7 mouse cellular contexts compared by ENCODE assay signal in genomic region chr2:165287202-165287984, GRCm38 (mm10). TPM values are rescaled to one million over a fixed set of nuclear protein-coding genes. Genes with fewer than 3 reads are reported as not detected.
DNase-seq lines count a peak whose midpoint lies in the region; ATAC-seq and TF ChIP-seq lines count a peak whose summit lies in the region.

Gene Slc35c2 (minus strand): TSS chr2:165287869.

- H3K4me2 ChIP-seq in embryonic facial prominence, embryonic 11.5 days (ENCODE audit: low read depth, low read length), result peak within 1 kb of the TSS; percentile 91
- peak within 1 kb of the TSS; percentile 87 for H3K4me2 ChIP-seq in limb, embryonic 11.5 days (ENCODE audit: low read depth, severe bottlenecking)
- peak within 1 kb of the TSS; percentile 98 for H3K4me2 ChIP-seq in midbrain, embryonic 14.5 days (ENCODE audit: low read length)

- TF ChIP-seq CTCF in spleen, adult 2 months (IDR thresholded peaks at IDR 0.05; ENCODE audit: extremely low read depth, insufficient read depth, insufficient read length, insufficient replicate concordance), result no peak

- peak; percentile 93 for ATAC-seq in embryonic facial prominence, embryonic 11.5 days (replicated peaks; ENCODE audit: insufficient number of reproducible peaks, low FRiP score, low TSS enrichment, low read depth)
- peak; percentile 82 for ATAC-seq in limb, embryonic 11.5 days (ENCODE audit: insufficient number of reproducible peaks, low FRiP score, low TSS enrichment, low read depth)
- peak; percentile 90 for ATAC-seq in midbrain, embryonic 14.5 days (ENCODE audit: low FRiP score, low TSS enrichment)

- peaks cover 3% of the 10 kb centered on the region; the same call in 1 of the 2 replicates for H3K36me3 ChIP-seq in embryonic facial prominence, embryonic 11.5 days (replicated peaks; ENCODE audit: control insufficient read depth, insufficient read depth, low read depth, low read length)
- H3K36me3 ChIP-seq in limb, embryonic 11.5 days (ENCODE audit: control insufficient read depth, insufficient read depth, low read length), result peaks cover 3% of the 10 kb centered on the region; the same call in 1 of the 2 replicates
- peaks cover 38% of the 10 kb centered on the region for H3K36me3 ChIP-seq in midbrain, embryonic 14.5 days (ENCODE audit: control insufficient read depth, insufficient read depth, low read length)
- peaks cover 16% of the 10 kb centered on the region for H3K36me3 ChIP-seq in spleen, adult 2 months (ENCODE audit: control insufficient read depth, insufficient read depth, low read length)

- peaks cover 3% of the 10 kb centered on the region for H3K4me1 ChIP-seq in embryonic facial prominence, embryonic 11.5 days (ENCODE audit: control insufficient read depth, insufficient read depth, low read length)
- peaks cover 16% of the 10 kb centered on the region; the same call in 1 of the 2 replicates for H3K4me1 ChIP-seq in limb, embryonic 11.5 days (ENCODE audit: control insufficient read depth, insufficient read depth, low read length)
- peaks cover 16% of the 10 kb centered on the region for H3K4me1 ChIP-seq in midbrain, embryonic 14.5 days (ENCODE audit: control insufficient read depth, insufficient read depth, low read length)
- peaks cover 3% of the 10 kb centered on the region; the same call in 1 of the 2 replicates for H3K4me1 ChIP-seq in spleen, adult 2 months (ENCODE audit: control insufficient read depth, insufficient read depth, insufficient read length)

- H3K27ac ChIP-seq in embryonic facial prominence, embryonic 11.5 days (replicated peaks; ENCODE audit: low read depth, low read length), result no peak within 1 kb of the TSS
- H3K27ac ChIP-seq in limb, embryonic 11.5 days (replicated peaks; ENCODE audit: low read depth, low read length), result no peak within 1 kb of the TSS; the same call in 1 of the 2 replicates
- peak within 1 kb of the TSS; percentile 72 for H3K27ac ChIP-seq in midbrain, embryonic 14.5 days (replicated peaks; ENCODE audit: low read depth, low read length)
- peak within 1 kb of the TSS; percentile 82 for H3K27ac ChIP-seq in spleen, adult 2 months (ENCODE audit: insufficient read depth, low read length)

- DNase-seq in adrenal gland, postnatal 14 days, result peak; percentile 95
- DNase-seq in embryonic facial prominence, embryonic 11.5 days (ENCODE audit: low spot score), result peak; percentile 97
- peak; percentile 98 for DNase-seq in heart, adult 11 months
- DNase-seq in kidney, adult 18-20 months, result peak; percentile 95
- peak; percentile 95 for DNase-seq in limb, embryonic 11.5 days (ENCODE audit: low spot score)
- DNase-seq in midbrain, embryonic 14.5 days, result peak; percentile 97
- DNase-seq in spleen, adult 2 months (ENCODE audit: low read depth in 1 of 2, low spot score in 2 of 2), result peak; percentile 69 to 89

- no peaks in the 10 kb centered on the region for H3K9me3 ChIP-seq in embryonic facial prominence, embryonic 11.5 days (replicated peaks; ENCODE audit: control insufficient read depth, low read length)
- H3K9me3 ChIP-seq in limb, embryonic 11.5 days (ENCODE audit: control insufficient read depth, low read length), result no peaks in the 10 kb centered on the region
- no peaks in the 10 kb centered on the region for H3K9me3 ChIP-seq in midbrain, embryonic 14.5 days (ENCODE audit: control insufficient read depth, low read length)

- peak within 1 kb of the TSS; percentile 47 for H3K9ac ChIP-seq in embryonic facial prominence, embryonic 11.5 days (replicated peaks; ENCODE audit: low read length)
- peak within 1 kb of the TSS; percentile 72 for H3K9ac ChIP-seq in limb, embryonic 11.5 days (ENCODE audit: low read length)
- peak within 1 kb of the TSS; percentile 68 for H3K9ac ChIP-seq in midbrain, embryonic 14.5 days (replicated peaks; ENCODE audit: low read length)

- peak; percentile 29; the same call in 1 of the 2 replicates for TF ChIP-seq POLR2A in spleen, adult 2 months (IDR thresholded peaks at IDR 0.05; ENCODE audit: low read depth, low read length)

- H3K27me3 ChIP-seq in embryonic facial prominence, embryonic 11.5 days (ENCODE audit: control insufficient read depth, insufficient read depth, low read length), result no peaks in the 10 kb centered on the region
- H3K27me3 ChIP-seq in limb, embryonic 11.5 days (ENCODE audit: control insufficient read depth, insufficient read depth, low read length), result no peaks in the 10 kb centered on the region
- H3K27me3 ChIP-seq in midbrain, embryonic 14.5 days (ENCODE audit: control insufficient read depth, insufficient read depth, low read length), result no peaks in the 10 kb centered on the region
- H3K27me3 ChIP-seq in spleen, adult 2 months (ENCODE audit: control insufficient read depth, insufficient read depth, low read length), result no peaks in the 10 kb centered on the region

- peak within 1 kb of the TSS; percentile 48 for H3K4me3 ChIP-seq in embryonic facial prominence, embryonic 11.5 days (ENCODE audit: low read depth, low read length)
- H3K4me3 ChIP-seq in limb, embryonic 11.5 days (ENCODE audit: low read depth, low read length), result peak within 1 kb of the TSS; percentile 83
- peak within 1 kb of the TSS; percentile 71 for H3K4me3 ChIP-seq in midbrain, embryonic 14.5 days (replicated peaks; ENCODE audit: low read depth, low read length)
- H3K4me3 ChIP-seq in spleen, adult 2 months (ENCODE audit: extremely low read depth, insufficient read depth, insufficient read length), result peak within 1 kb of the TSS; percentile 81

- WGBS in embryonic facial prominence, embryonic 11.5 days, result under 1% methylated on average over 49 of the region's 49 CpGs
- WGBS in limb, embryonic 11.5 days, result under 1% methylated on average over 49 of the region's 49 CpGs
- WGBS in midbrain, embryonic 14.5 days, result 1% methylated on average over 49 of the region's 49 CpGs
- WGBS in spleen, adult 2 months, result under 1% methylated on average over 49 of the region's 49 CpGs

RNA-seq across cellular contexts. Expression of gene Slc35c2, which starts in this region (rescaled TPM):
- 32.8 and 36.4 TPM in 2 replicates for total RNA-seq in adrenal gland, postnatal 14 days (2021)
- 38.6 and 41.8 TPM in 2 replicates for polyA plus RNA-seq in embryonic facial prominence, embryonic 11.5 days (2014; fragmentation: Nextera tagmentation; extraction: Ambion mirVana)
- 41.5 and 41.9 TPM in 2 replicates for polyA plus RNA-seq in limb, embryonic 11.5 days (2014; fragmentation: Nextera tagmentation; extraction: Ambion mirVana)
- polyA plus RNA-seq in midbrain, embryonic 14.5 days (2014; fragmentation: Nextera tagmentation; extraction: Ambion mirVana), result 60.8 and 65.2 TPM in 2 replicates
- polyA plus RNA-seq in spleen, adult 2 months (2012; rRNA removed), result 77.7 and 99.2 TPM in 2 replicates

Comparison
In these comparisons a context has a peak if more than half of its experiments do, and no peak if none do; other contexts are left out.
1. H3K27ac ChIP-seq: peak in midbrain, embryonic 14.5 days (single experiment) and spleen, adult 2 months (single experiment); none in embryonic facial prominence, embryonic 11.5 days (single experiment) and limb, embryonic 11.5 days (single experiment).
2. Peak in every context shown above with its lines, with median percentiles within 50 percentile points of each other: DNase-seq, ATAC-seq, H3K4me2 ChIP-seq, H3K4me3 ChIP-seq and H3K9ac ChIP-seq.